Mouse (Mus musculus): ENCODE results near the gene Zfp580. TPM values are rescaled to one million over a fixed set of nuclear protein-coding genes. Genes with fewer than 3 reads are reported as not detected.

The Zfp580 gene
- total and polyA plus RNA-seq, 3 experiments = 0.44 to 2.8 (median 1.1) TPM

DNA sequence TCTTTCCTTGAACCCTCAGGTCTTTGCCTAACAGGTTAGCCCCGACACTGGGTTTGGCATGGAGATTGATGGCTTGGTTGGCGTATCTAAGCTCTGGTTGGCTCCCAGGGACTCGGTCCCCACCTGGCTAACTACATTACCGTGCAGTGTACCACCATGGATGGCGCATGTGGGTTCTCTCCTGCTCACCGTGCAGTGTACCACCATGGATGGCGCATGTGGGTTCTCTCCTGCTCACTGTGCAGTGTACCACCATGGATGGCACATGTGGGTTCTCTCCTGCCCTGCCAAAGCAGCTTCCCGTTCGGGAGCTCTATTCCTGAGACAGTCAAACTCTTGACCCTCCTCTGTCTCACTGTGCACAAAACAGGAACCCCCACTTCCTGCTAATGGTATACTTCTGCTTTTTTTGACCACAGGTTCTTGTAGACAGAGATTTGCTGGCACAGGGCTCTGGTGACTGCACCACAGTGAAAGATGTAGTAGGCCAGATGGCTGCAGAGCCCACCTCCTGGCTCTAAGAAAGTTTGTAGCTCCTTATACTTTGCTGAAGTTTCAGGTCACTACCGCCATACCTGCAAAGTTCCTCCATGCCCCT, 49.8 kb downstream of the Zfp580 start:
- peaks cover 50% of the 10 kb centered on the region for H3K4me1 ChIP-seq (ENCODE audit: insufficient read depth, low read depth, low read length)
- peaks cover 44% of the 10 kb centered on the region for H3K36me3 ChIP-seq (replicated peaks)
- H3K9me3 ChIP-seq (replicated peaks) = no peaks in the 10 kb centered on the region
- TF ChIP-seq GATA1 (IDR thresholded peaks at IDR 0.05; ENCODE audit: borderline replicate concordance, low read length) (no peak), GATA2 (IDR thresholded peaks at IDR 0.05; ENCODE audit: borderline replicate concordance, low read depth, low read length) (no peak), CTCF (IDR thresholded peaks at IDR 0.05; ENCODE audit: low read depth, low read length) (no peak), POLR2AphosphoS5 (IDR thresholded peaks at IDR 0.05; ENCODE audit: insufficient replicate concordance, low read depth, low read length) (no peak), TAL1 (conservative IDR thresholded peaks at IDR 0.05; ENCODE audit: low read depth, low read length) (no peak)
- peak; percentile 84 for ATAC-seq (ENCODE audit: extremely low read depth, insufficient number of reproducible peaks, low FRiP score, poor library complexity, severe bottlenecking)
- H3K4me3 ChIP-seq (ENCODE audit: low read depth, low read length) = peak overlapping the region; percentile 51; the same call in 1 of the 2 replicates
- no peaks in the 10 kb centered on the region for H3K27me3 ChIP-seq (ENCODE audit: insufficient read depth, low read length)
- peak; percentile 71 for DNase-seq (ENCODE audit: low spot score)

DNA sequence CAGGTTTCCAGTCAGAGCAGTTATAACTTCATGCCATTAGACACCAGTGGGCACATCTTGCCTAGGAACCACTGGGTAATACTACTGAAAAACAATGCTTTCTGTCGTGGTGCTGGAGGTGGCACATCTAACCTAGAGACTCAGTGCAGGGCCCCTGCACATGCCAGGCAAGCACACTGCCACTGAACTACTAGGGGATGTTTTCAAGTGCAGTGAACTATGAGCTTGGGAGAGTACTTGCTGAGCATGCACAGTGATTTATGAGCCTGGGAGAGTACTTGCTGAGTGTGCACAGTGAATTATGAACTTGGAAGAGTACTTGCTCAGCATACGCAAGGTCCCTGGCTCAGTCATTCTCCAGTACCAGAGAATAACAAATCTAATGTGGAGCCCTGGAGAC, 51.2 kb downstream of the Zfp580 start:
- no peak for TF ChIP-seq POLR2AphosphoS5 (IDR thresholded peaks at IDR 0.05; ENCODE audit: insufficient replicate concordance, low read depth, low read length)
- no peak for TF ChIP-seq GATA1 (IDR thresholded peaks at IDR 0.05; ENCODE audit: borderline replicate concordance, low read length)
- TF ChIP-seq GATA2 (IDR thresholded peaks at IDR 0.05; ENCODE audit: borderline replicate concordance, low read depth, low read length) = no peak
- TF ChIP-seq CTCF (IDR thresholded peaks at IDR 0.05; ENCODE audit: low read depth, low read length) = no peak
- TF ChIP-seq TAL1 (conservative IDR thresholded peaks at IDR 0.05; ENCODE audit: low read depth, low read length) = no peak
- ATAC-seq (ENCODE audit: extremely low read depth, insufficient number of reproducible peaks, low FRiP score, poor library complexity, severe bottlenecking) (no peak), DNase-seq (ENCODE audit: low spot score) (no peak)
- no peaks in the 10 kb centered on the region for H3K27me3 ChIP-seq (ENCODE audit: insufficient read depth, low read length)
- no peak overlapping the region for H3K4me3 ChIP-seq (ENCODE audit: low read depth, low read length)
- peaks cover 30% of the 10 kb centered on the region for H3K36me3 ChIP-seq (replicated peaks)
- H3K9me3 ChIP-seq (replicated peaks) = no peaks in the 10 kb centered on the region
- peaks cover 42% of the 10 kb centered on the region for H3K4me1 ChIP-seq (ENCODE audit: insufficient read depth, low read depth, low read length)

Other genes with a start within 250 kb of the Zfp580 start
Only the 20 nearest of the 25 such genes appear.
- gene Gm36210, start 145.0 kb upstream of the Zfp580 start, total RNA-seq (2014; fragmentation: Nextera tagmentation) = not detected in 2 replicates
- not detected in 2 replicates for gene Gm36210, start 145.0 kb upstream of the Zfp580 start, total RNA-seq (2017)
- not detected in 2 replicates for gene Gm36210, start 145.0 kb upstream of the Zfp580 start, polyA plus RNA-seq (2012)
- 13.9 and 15.2 TPM in 2 replicates for gene Zfp628, start 136.3 kb upstream of the Zfp580 start, total RNA-seq (2014; fragmentation: Nextera tagmentation)
- 1.6 and 1.8 TPM in 2 replicates for gene Zfp628, start 136.3 kb upstream of the Zfp580 start, total RNA-seq (2017)
- 35.7 and 39.5 TPM in 2 replicates for gene Zfp628, start 136.3 kb upstream of the Zfp580 start, polyA plus RNA-seq (2012)
- 2.0 and 3.6 TPM in 2 replicates for gene Nat14, start 129.5 kb upstream of the Zfp580 start, total RNA-seq (2014; fragmentation: Nextera tagmentation)
- gene Nat14, start 129.5 kb upstream of the Zfp580 start, total RNA-seq (2017) = 0.41 and 1.1 TPM in 2 replicates
- 0.85 and 1.2 TPM in 2 replicates for gene Nat14, start 129.5 kb upstream of the Zfp580 start, polyA plus RNA-seq (2012)
- 0.15 TPM in 1 of 2 replicates, not detected in the other for gene Ssc5d, start 125.8 kb upstream of the Zfp580 start, total RNA-seq (2014; fragmentation: Nextera tagmentation)
- gene Ssc5d, start 125.8 kb upstream of the Zfp580 start, total RNA-seq (2017) = 0.05 TPM in 1 of 2 replicates, not detected in the other
- gene Ssc5d, start 125.8 kb upstream of the Zfp580 start, polyA plus RNA-seq (2012) = 0.02 and 0.08 TPM in 2 replicates
- gene Sbk2, start 87.1 kb upstream of the Zfp580 start, total RNA-seq (2014; fragmentation: Nextera tagmentation) = not detected in 2 replicates
- 0.06 and 0.11 TPM in 2 replicates for gene Sbk2, start 87.1 kb upstream of the Zfp580 start, total RNA-seq (2017)
- gene Sbk2, start 87.1 kb upstream of the Zfp580 start, polyA plus RNA-seq (2012) = not detected in 2 replicates
- not detected in 2 replicates for gene Sbk3, start 80.4 kb upstream of the Zfp580 start, total RNA-seq (2014; fragmentation: Nextera tagmentation)
- 0.06 and 0.11 TPM in 2 replicates for gene Sbk3, start 80.4 kb upstream of the Zfp580 start, total RNA-seq (2017)
- gene Sbk3, start 80.4 kb upstream of the Zfp580 start, polyA plus RNA-seq (2012) = not detected in 2 replicates
- 9.9 TPM in 1 of 2 replicates, not detected in the other for gene Zfp579, start 55.4 kb upstream of the Zfp580 start, total RNA-seq (2014; fragmentation: Nextera tagmentation)
- 0.71 and 0.87 TPM in 2 replicates for gene Zfp579, start 55.4 kb upstream of the Zfp580 start, total RNA-seq (2017)
- gene Zfp579, start 55.4 kb upstream of the Zfp580 start, polyA plus RNA-seq (2012) = 4.1 and 4.2 TPM in 2 replicates
- 9.1 and 11.4 TPM in 2 replicates for gene Zfp524, start 37.1 kb upstream of the Zfp580 start, total RNA-seq (2014; fragmentation: Nextera tagmentation)
- 8.9 and 12.3 TPM in 2 replicates for gene Zfp524, start 37.1 kb upstream of the Zfp580 start, total RNA-seq (2017)
- gene Zfp524, start 37.1 kb upstream of the Zfp580 start, polyA plus RNA-seq (2012) = 37.2 and 38.9 TPM in 2 replicates
- 53.4 and 54.4 TPM in 2 replicates for gene Fiz1, start 36.8 kb upstream of the Zfp580 start, total RNA-seq (2014; fragmentation: Nextera tagmentation)
- gene Fiz1, start 36.8 kb upstream of the Zfp580 start, total RNA-seq (2017) = 22.2 and 23.6 TPM in 2 replicates
- 52.7 and 66.6 TPM in 2 replicates for gene Fiz1, start 36.8 kb upstream of the Zfp580 start, polyA plus RNA-seq (2012)
- 6.7 TPM in 1 of 2 replicates, not detected in the other for gene Gm44973, start 36.0 kb upstream of the Zfp580 start, total RNA-seq (2014; fragmentation: Nextera tagmentation)
- not detected in 2 replicates for gene Gm44973, start 36.0 kb upstream of the Zfp580 start, total RNA-seq (2017)
- not detected in 2 replicates for gene Gm44973, start 36.0 kb upstream of the Zfp580 start, polyA plus RNA-seq (2012)
- 50.6 and 54.8 TPM in 2 replicates for gene Zfp865, start 31.2 kb upstream of the Zfp580 start, total RNA-seq (2014; fragmentation: Nextera tagmentation)
- gene Zfp865, start 31.2 kb upstream of the Zfp580 start, total RNA-seq (2017) = 17.5 and 19.9 TPM in 2 replicates
- 121 and 146 TPM in 2 replicates for gene Zfp865, start 31.2 kb upstream of the Zfp580 start, polyA plus RNA-seq (2012)
- gene Ccdc106, start 31.0 kb upstream of the Zfp580 start, total RNA-seq (2014; fragmentation: Nextera tagmentation) = 1.7 TPM in 1 of 2 replicates, not detected in the other
- 0.23 TPM in 1 of 2 replicates, not detected in the other for gene Ccdc106, start 31.0 kb upstream of the Zfp580 start, total RNA-seq (2017)
- gene Ccdc106, start 31.0 kb upstream of the Zfp580 start, polyA plus RNA-seq (2012) = 0.13 and 0.21 TPM in 2 replicates
- 1.2 and 2.4 TPM in 2 replicates for gene 4632433K11Rik, start 17.4 kb upstream of the Zfp580 start, total RNA-seq (2014; fragmentation: Nextera tagmentation)
- gene 4632433K11Rik, start 17.4 kb upstream of the Zfp580 start, total RNA-seq (2017) = 0.98 TPM in 1 of 2 replicates, not detected in the other
- not detected in 2 replicates for gene 4632433K11Rik, start 17.4 kb upstream of the Zfp580 start, polyA plus RNA-seq (2012)
- 1.7 and 2.5 TPM in 2 replicates for gene Zfp784, start 13.1 kb upstream of the Zfp580 start, total RNA-seq (2014; fragmentation: Nextera tagmentation)
- 2.7 and 2.8 TPM in 2 replicates for gene Zfp784, start 13.1 kb upstream of the Zfp580 start, total RNA-seq (2017)
- gene Zfp784, start 13.1 kb upstream of the Zfp580 start, polyA plus RNA-seq (2012) = 1.3 and 1.6 TPM in 2 replicates
- gene U2af2, start 10.6 kb downstream of the Zfp580 start, total RNA-seq (2014; fragmentation: Nextera tagmentation) = 166 and 208 TPM in 2 replicates
- 261 and 292 TPM in 2 replicates for gene U2af2, start 10.6 kb downstream of the Zfp580 start, total RNA-seq (2017)
- gene U2af2, start 10.6 kb downstream of the Zfp580 start, polyA plus RNA-seq (2012) = 480 and 545 TPM in 2 replicates
- 134 and 152 TPM in 2 replicates for gene Epn1, start 28.7 kb downstream of the Zfp580 start, total RNA-seq (2014; fragmentation: Nextera tagmentation)
- gene Epn1, start 28.7 kb downstream of the Zfp580 start, total RNA-seq (2017) = 79.5 and 85.2 TPM in 2 replicates
- gene Epn1, start 28.7 kb downstream of the Zfp580 start, polyA plus RNA-seq (2012) = 720 and 931 TPM in 2 replicates
- gene Rfpl4, start 65.4 kb downstream of the Zfp580 start, total RNA-seq (2014; fragmentation: Nextera tagmentation) = not detected in 2 replicates
- not detected in 2 replicates for gene Rfpl4, start 65.4 kb downstream of the Zfp580 start, total RNA-seq (2017)
- gene Rfpl4, start 65.4 kb downstream of the Zfp580 start, polyA plus RNA-seq (2012) = not detected in 2 replicates
- gene Rasl2-9, start 74.4 kb downstream of the Zfp580 start, total RNA-seq (2014; fragmentation: Nextera tagmentation) = 1.0 and 4.0 TPM in 2 replicates
- gene Rasl2-9, start 74.4 kb downstream of the Zfp580 start, total RNA-seq (2017) = 2.0 and 2.7 TPM in 2 replicates
- gene Rasl2-9, start 74.4 kb downstream of the Zfp580 start, polyA plus RNA-seq (2012) = 0.42 and 0.48 TPM in 2 replicates
- gene Vmn1r55, start 98.1 kb downstream of the Zfp580 start, total RNA-seq (2014; fragmentation: Nextera tagmentation) = 0.15 TPM in 1 of 2 replicates, not detected in the other
- 0.06 and 0.22 TPM in 2 replicates for gene Vmn1r55, start 98.1 kb downstream of the Zfp580 start, total RNA-seq (2017)
- gene Vmn1r55, start 98.1 kb downstream of the Zfp580 start, polyA plus RNA-seq (2012) = not detected in 2 replicates
- not detected in 2 replicates for gene Vmn1r56, start 145.2 kb downstream of the Zfp580 start, total RNA-seq (2014; fragmentation: Nextera tagmentation)
- not detected in 2 replicates for gene Vmn1r56, start 145.2 kb downstream of the Zfp580 start, total RNA-seq (2017)
- not detected in 2 replicates for gene Vmn1r56, start 145.2 kb downstream of the Zfp580 start, polyA plus RNA-seq (2012)